Mouse (Mus musculus): ENCODE results near the gene Oca2. TPM values are rescaled to one million over a fixed set of nuclear protein-coding genes. Genes with fewer than 3 reads are reported as not detected.

Oca2 gene
- total RNA-seq, 2 experiments from 2014 or later = 0.30 to 0.32 TPM

Other genes starting within 250 kb of the Oca2 start
- gene Nipa1, start 219.8 kb upstream of the Oca2 start, total RNA-seq (2021) = 10 to 100 TPM; 62.1 to 71.4 TPM
- 100 to 1,000 TPM; 134 to 143 TPM for gene Herc2, start 189.6 kb upstream of the Oca2 start, total RNA-seq (2021)

All from left cerebral cortex, postnatal 36 days (tissue).